Mouse (Mus musculus) E14TG2a.4 (cell line): ENCODE data around the gene Numa1.

Experiments
- CTCF ChIP-seq: conservative IDR thresholded peaks from 2 replicates; pipeline ENCODE4 v1.5.1; 2014; ENCODE audit warnings: low read length
- NANOG ChIP-seq: IDR thresholded peaks from 2 replicates; pipeline ENCODE4 v1.6.1; 2014; ENCODE audit warnings: borderline replicate concordance, low read length, mixed read lengths
- POU5F1 ChIP-seq: IDR thresholded peaks from 2 replicates; pipeline ENCODE4 v1.6.1; 2014; ENCODE audit warnings: low read length, borderline replicate concordance

DNA sequence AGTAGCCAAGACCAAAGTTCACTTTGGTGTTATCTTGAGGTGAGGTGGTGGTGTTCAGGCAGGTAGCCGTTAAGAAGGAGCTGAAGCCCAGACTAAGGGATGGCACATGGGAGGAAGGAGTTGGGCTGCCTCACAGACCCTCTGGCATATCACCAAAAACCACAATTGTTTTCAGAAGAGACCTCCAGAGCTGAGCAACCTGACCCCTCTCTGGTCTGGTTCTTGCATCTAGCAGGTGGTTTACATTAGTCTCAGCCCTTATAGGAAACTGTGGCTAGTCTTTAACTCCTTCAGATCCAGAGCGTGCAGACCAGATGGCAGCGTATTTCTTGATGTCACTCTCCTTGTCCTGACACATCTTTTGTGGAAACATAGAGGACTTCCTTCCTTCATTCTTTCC, 39.8 kb downstream of the Numa1 start:
- no peak for TF ChIP-seq CTCF
- TF ChIP-seq POU5F1, result no peak
- no peak for TF ChIP-seq NANOG
